Mouse (Mus musculus): ENCODE results near the gene Kcnn3. TPM values are rescaled to one million over a fixed set of nuclear protein-coding genes. Genes with fewer than 3 reads are reported as not detected.

Gene Kcnn3
- polyA plus RNA-seq, 1 experiment = 2.4 TPM

- Histone ChIP-seq H3K36me3 (ENCODE audit: control insufficient read depth, insufficient read depth, low read length) (no peaks in the 10 kb centered on the region), H3K4me3 (ENCODE audit: control insufficient read depth, insufficient read depth, low read length) (no peak overlapping the region), H3K27me3 (ENCODE audit: control insufficient read depth, insufficient read depth, low read length) (no peaks in the 10 kb centered on the region), H3K4me1 (replicated peaks; ENCODE audit: control insufficient read depth, insufficient read depth, low read length) (no peaks in the 10 kb centered on the region), H3K27ac (ENCODE audit: control insufficient read depth, insufficient read depth, low read length) (no peak overlapping the region)
- TF ChIP-seq POLR2A (IDR thresholded peaks at IDR 0.05; ENCODE audit: control insufficient read depth, extremely low read depth, insufficient read depth, low read length, poor library complexity) (no peak), CTCF (IDR thresholded peaks at IDR 0.05; ENCODE audit: borderline replicate concordance, control insufficient read depth, extremely low read depth, insufficient read depth, low read length, poor library complexity) (no peak)
- whole genome bisulfite sequencing = 64% methylated on average over 9 of the region's 9 CpGs
- no peak for DNase-seq
Observed at GRCm38 (mm10) chr3:89539740-89540370, 19.9 kb downstream of the Kcnn3 start.

- no peaks in the 10 kb centered on the region for H3K27me3 ChIP-seq (ENCODE audit: control insufficient read depth, insufficient read depth, low read length)
- WGBS = 76% methylated on average over 6 of the region's 6 CpGs
Observed at GRCm38 (mm10) chr3:89540371-89540743, 20.4 kb downstream of the Kcnn3 start.

GRCm38 (mm10) chr3:89546951-89547350 lies 27.0 kb downstream of the Kcnn3 start:
- Histone ChIP-seq H3K27ac (ENCODE audit: control insufficient read depth, insufficient read depth, low read length) (no peak overlapping the region), H3K4me3 (ENCODE audit: control insufficient read depth, insufficient read depth, low read length) (no peak overlapping the region), H3K27me3 (ENCODE audit: control insufficient read depth, insufficient read depth, low read length) (no peaks in the 10 kb centered on the region), H3K36me3 (ENCODE audit: control insufficient read depth, insufficient read depth, low read length) (no peaks in the 10 kb centered on the region), H3K4me1 (replicated peaks; ENCODE audit: control insufficient read depth, insufficient read depth, low read length) (no peaks in the 10 kb centered on the region)
- no peak for TF ChIP-seq CTCF (IDR thresholded peaks at IDR 0.05; ENCODE audit: borderline replicate concordance, control insufficient read depth, extremely low read depth, insufficient read depth, low read length, poor library complexity)
- TF ChIP-seq POLR2A (IDR thresholded peaks at IDR 0.05; ENCODE audit: control insufficient read depth, extremely low read depth, insufficient read depth, low read length, poor library complexity) = no peak
- no peak for DNase-seq
- 35% methylated on average over 5 of the region's 5 CpGs for WGBS

More at GRCm38 (mm10) chr3:89540371-89540743, 20.4 kb downstream of the Kcnn3 start:
- Histone ChIP-seq H3K4me1 (replicated peaks; ENCODE audit: control insufficient read depth, insufficient read depth, low read length) (no peaks in the 10 kb centered on the region), H3K27ac (ENCODE audit: control insufficient read depth, insufficient read depth, low read length) (no peak overlapping the region), H3K4me3 (ENCODE audit: control insufficient read depth, insufficient read depth, low read length) (no peak overlapping the region), H3K36me3 (ENCODE audit: control insufficient read depth, insufficient read depth, low read length) (no peaks in the 10 kb centered on the region)
- TF ChIP-seq POLR2A (IDR thresholded peaks at IDR 0.05; ENCODE audit: control insufficient read depth, extremely low read depth, insufficient read depth, low read length, poor library complexity) (no peak), CTCF (IDR thresholded peaks at IDR 0.05; ENCODE audit: borderline replicate concordance, control insufficient read depth, extremely low read depth, insufficient read depth, low read length, poor library complexity) (no peak)
- no peak for DNase-seq

- H3K4me3 ChIP-seq (ENCODE audit: control insufficient read depth, insufficient read depth, low read length) = no peak overlapping the region
- no peaks in the 10 kb centered on the region for H3K4me1 ChIP-seq (replicated peaks; ENCODE audit: control insufficient read depth, insufficient read depth, low read length)
- no peaks in the 10 kb centered on the region for H3K27me3 ChIP-seq (ENCODE audit: control insufficient read depth, insufficient read depth, low read length)
- no peak for DNase-seq
- 43% methylated on average over 2 of the region's 2 CpGs for WGBS
- TF ChIP-seq POLR2A (IDR thresholded peaks at IDR 0.05; ENCODE audit: control insufficient read depth, extremely low read depth, insufficient read depth, low read length, poor library complexity) (no peak), CTCF (IDR thresholded peaks at IDR 0.05; ENCODE audit: borderline replicate concordance, control insufficient read depth, extremely low read depth, insufficient read depth, low read length, poor library complexity) (no peak)
- no peaks in the 10 kb centered on the region for H3K36me3 ChIP-seq (ENCODE audit: control insufficient read depth, insufficient read depth, low read length)
- H3K27ac ChIP-seq (ENCODE audit: control insufficient read depth, insufficient read depth, low read length) = no peak overlapping the region
Observed at GRCm38 (mm10) chr3:89548805-89549204, 28.8 kb downstream of the Kcnn3 start.

- 80% methylated on average over 4 of the region's 4 CpGs for WGBS
- Histone ChIP-seq H3K27me3 (ENCODE audit: control insufficient read depth, insufficient read depth, low read length) (no peaks in the 10 kb centered on the region), H3K27ac (ENCODE audit: control insufficient read depth, insufficient read depth, low read length) (no peak overlapping the region), H3K36me3 (ENCODE audit: control insufficient read depth, insufficient read depth, low read length) (no peaks in the 10 kb centered on the region), H3K4me1 (replicated peaks; ENCODE audit: control insufficient read depth, insufficient read depth, low read length) (no peaks in the 10 kb centered on the region), H3K4me3 (ENCODE audit: control insufficient read depth, insufficient read depth, low read length) (no peak overlapping the region)
- DNase-seq = no peak
- TF ChIP-seq POLR2A (IDR thresholded peaks at IDR 0.05; ENCODE audit: control insufficient read depth, extremely low read depth, insufficient read depth, low read length, poor library complexity) (no peak), CTCF (IDR thresholded peaks at IDR 0.05; ENCODE audit: borderline replicate concordance, control insufficient read depth, extremely low read depth, insufficient read depth, low read length, poor library complexity) (no peak)
Observed at GRCm38 (mm10) chr3:89549488-89549887, 29.5 kb downstream of the Kcnn3 start.

GRCm38 (mm10) chr3:89551880-89552279 lies 31.9 kb downstream of the Kcnn3 start:
- Histone ChIP-seq H3K4me1 (replicated peaks; ENCODE audit: control insufficient read depth, insufficient read depth, low read length) (no peaks in the 10 kb centered on the region), H3K36me3 (ENCODE audit: control insufficient read depth, insufficient read depth, low read length) (no peaks in the 10 kb centered on the region), H3K27me3 (ENCODE audit: control insufficient read depth, insufficient read depth, low read length) (no peaks in the 10 kb centered on the region), H3K27ac (ENCODE audit: control insufficient read depth, insufficient read depth, low read length) (no peak overlapping the region), H3K4me3 (ENCODE audit: control insufficient read depth, insufficient read depth, low read length) (no peak overlapping the region)
- no peak for TF ChIP-seq CTCF (IDR thresholded peaks at IDR 0.05; ENCODE audit: borderline replicate concordance, control insufficient read depth, extremely low read depth, insufficient read depth, low read length, poor library complexity)
- TF ChIP-seq POLR2A (IDR thresholded peaks at IDR 0.05; ENCODE audit: control insufficient read depth, extremely low read depth, insufficient read depth, low read length, poor library complexity) = no peak
- WGBS = 94% methylated on average over 2 of the region's 2 CpGs
- no peak for DNase-seq

GRCm38 (mm10) chr3:89553432-89553831 lies 33.5 kb downstream of the Kcnn3 start:
- H3K27me3 ChIP-seq (ENCODE audit: control insufficient read depth, insufficient read depth, low read length) = no peaks in the 10 kb centered on the region
- DNase-seq = no peak
- whole genome bisulfite sequencing = 95% methylated on average over 8 of the region's 8 CpGs

More at GRCm38 (mm10) chr3:89553432-89553831, 33.5 kb downstream of the Kcnn3 start:
- TF ChIP-seq CTCF (IDR thresholded peaks at IDR 0.05; ENCODE audit: borderline replicate concordance, control insufficient read depth, extremely low read depth, insufficient read depth, low read length, poor library complexity) (no peak), POLR2A (IDR thresholded peaks at IDR 0.05; ENCODE audit: control insufficient read depth, extremely low read depth, insufficient read depth, low read length, poor library complexity) (no peak)
- no peak overlapping the region for H3K27ac ChIP-seq (ENCODE audit: control insufficient read depth, insufficient read depth, low read length)
- no peak overlapping the region for H3K4me3 ChIP-seq (ENCODE audit: control insufficient read depth, insufficient read depth, low read length)
- H3K4me1 ChIP-seq (replicated peaks; ENCODE audit: control insufficient read depth, insufficient read depth, low read length) = no peaks in the 10 kb centered on the region
- no peaks in the 10 kb centered on the region for H3K36me3 ChIP-seq (ENCODE audit: control insufficient read depth, insufficient read depth, low read length)
